Mouse (Mus musculus) frontal cortex, postnatal 10 days (tissue): ENCODE measurements around the gene Olfr670.
"Not testable (repeated sequence)": the region's sequence is repeated elsewhere in the genome, so short reads cannot be mapped to it uniquely, and the experiment has no call there.

Experiments
- DNase-seq, 2 experiments: peaks; one replicate each; pipeline ENCODE4 v3.0.0; 2022; ENCODE audit warnings: low spot score in 2 of 2, mixed read lengths in 1 of 2

The Olfr670 gene

DNA sequence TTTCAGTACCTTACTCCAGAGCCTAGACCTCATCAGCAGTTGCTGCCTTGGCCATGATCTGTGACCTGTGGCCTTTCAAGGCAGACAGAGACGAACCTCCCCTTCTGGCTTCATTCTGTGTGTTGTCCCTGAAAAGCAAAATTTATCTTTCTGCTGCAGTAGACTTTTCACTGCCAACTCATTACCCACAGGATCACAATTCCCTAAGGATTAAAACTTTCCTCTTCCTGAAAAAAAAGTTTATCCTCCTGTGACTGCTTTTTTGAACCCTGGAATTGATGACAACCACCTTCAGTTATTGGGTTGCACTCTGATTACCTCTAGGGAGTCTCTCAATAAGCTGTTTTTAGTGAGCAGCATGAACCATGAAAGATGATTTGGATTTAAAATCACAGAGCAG, at the start of gene Olfr670:
Olfr670 (minus strand) TSS at position 101 of the 400 bp plus-strand sequence.
- DNase-seq, result no peak

DNA sequence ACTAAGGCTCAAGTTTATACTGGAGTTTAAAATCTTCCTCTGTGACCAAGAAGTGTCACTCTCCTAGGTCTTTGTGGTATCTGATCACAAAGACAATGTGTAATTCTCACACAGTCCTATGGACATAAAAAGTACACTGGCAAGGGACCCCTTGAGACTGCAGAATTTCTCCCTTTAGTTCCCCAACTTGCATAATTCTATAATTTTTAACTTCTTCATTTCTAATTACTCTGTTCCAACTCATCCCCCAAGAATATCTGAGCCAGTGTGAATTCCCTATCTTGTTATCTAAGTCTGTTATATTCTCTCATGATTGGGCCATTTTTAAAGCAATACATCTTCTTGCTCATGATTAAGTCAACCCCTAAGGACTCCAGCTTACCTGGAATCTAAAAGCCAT, 39.5 kb upstream of the Olfr670 start, which contains the start of gene Olfr672:
Olfr672 (minus strand) TSS at position 101 of the 400 bp plus-strand sequence.
- DNase-seq, result no peak

DNA sequence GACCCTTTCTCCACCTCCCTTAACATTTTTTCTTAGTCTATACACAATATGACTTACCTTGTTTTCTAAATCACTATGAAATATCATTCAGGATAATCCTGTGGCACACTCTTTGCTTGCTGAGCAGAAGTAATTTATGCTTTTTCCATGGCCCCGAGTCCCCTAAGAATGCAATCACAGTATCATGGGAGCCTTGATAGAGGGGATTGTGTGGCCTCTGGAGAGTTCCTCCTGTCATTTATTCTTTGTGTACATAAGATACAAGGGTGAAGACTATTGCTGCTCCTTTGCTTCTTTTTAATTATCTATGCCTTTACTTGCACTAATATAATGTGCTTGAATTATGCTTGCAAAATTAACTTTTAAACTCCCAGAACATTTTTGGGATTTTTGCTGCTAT, 16.6 kb upstream of the Olfr670 start, which contains the start of gene Olfr671:
Olfr671 (minus strand) TSS at position 101 of the 400 bp plus-strand sequence.
- DNase-seq, result no peak

DNA sequence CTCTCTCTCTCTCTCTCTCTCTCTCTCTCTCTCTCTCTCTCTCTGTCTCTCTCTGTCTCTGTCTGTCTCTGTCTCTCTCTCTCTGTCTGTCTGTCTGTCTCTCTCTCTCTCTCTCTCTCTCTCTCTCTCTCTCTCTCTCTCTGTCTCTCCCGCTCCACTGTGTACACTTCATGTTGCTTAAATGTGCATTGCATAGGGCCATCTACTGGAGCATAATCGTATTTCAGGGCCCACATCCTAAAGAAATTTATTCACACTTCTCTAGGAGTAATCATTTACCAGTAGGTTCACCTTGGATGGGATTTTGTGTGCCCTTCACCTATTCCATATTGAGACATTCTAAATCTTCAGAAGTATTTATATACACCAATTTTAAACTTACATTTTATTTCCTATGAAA, 10.1 kb upstream of the Olfr670 start:
- DNase-seq, result not testable (repeated sequence)

DNA sequence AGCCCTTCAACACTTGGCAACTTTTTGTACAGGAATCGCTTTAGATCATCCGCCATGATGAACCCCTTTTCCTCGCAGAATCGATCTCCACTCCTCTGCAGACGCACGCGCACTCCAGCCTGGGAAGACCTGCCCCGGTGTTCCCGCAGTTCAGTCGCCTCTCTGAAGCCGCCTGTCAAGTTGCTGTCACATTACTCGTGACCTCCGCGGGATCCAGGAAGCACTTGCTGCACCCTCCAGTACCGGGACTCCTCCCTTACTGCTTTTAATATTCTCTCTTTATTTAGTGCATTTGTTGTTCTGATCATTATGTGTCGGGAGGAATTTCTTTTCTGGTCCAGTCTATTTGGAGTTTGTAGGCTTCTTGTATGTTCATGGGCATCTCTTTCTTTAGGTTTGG, 12.2 kb downstream of the Olfr670 start:
- DNase-seq, result not testable (repeated sequence)

DNA sequence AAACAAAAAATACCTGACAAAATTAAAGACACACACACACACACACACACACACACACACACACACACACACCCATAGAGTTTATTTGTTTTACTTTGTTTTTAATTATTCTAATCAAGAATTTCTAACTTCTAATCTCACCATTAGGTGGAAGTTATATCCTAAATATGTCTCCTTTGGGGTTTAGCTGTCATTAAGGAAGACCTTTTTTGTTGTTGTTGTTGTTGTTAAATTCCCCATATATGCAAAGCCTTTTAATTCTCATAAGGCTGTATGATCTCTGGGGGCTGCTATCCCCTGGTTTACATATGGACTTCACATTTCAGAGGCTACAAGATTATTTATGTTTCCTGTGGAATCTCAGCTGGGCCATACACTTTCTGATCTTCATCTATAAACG, 28.5 kb downstream of the Olfr670 start, which contains the start of gene Olfr669:
Olfr669 (plus strand) TSS at position 301 of the 400 bp plus-strand sequence.
- no peak for DNase-seq

DNA sequence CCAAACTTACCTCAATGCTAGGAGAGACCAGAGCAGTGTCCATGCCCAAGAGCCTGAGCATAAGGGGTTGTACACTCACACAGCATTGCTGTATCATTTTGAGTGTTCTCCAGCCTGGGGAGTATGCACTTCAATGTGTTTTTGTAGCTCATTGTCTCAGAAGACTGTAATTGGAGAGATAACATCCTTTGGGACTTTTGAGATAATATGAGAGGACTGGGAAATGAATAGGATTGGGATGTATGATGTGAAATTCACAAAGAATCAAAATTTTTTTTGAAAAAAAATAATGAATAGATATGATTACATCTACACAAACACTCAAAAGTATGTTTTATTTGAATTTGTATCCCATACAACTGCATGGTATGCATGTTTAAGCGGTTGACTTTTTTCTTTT, 34.5 kb downstream of the Olfr670 start, which contains the start of gene Olfr668:
Olfr668 (minus strand) TSS at position 101 of the 400 bp plus-strand sequence.
- no peak for DNase-seq

DNA sequence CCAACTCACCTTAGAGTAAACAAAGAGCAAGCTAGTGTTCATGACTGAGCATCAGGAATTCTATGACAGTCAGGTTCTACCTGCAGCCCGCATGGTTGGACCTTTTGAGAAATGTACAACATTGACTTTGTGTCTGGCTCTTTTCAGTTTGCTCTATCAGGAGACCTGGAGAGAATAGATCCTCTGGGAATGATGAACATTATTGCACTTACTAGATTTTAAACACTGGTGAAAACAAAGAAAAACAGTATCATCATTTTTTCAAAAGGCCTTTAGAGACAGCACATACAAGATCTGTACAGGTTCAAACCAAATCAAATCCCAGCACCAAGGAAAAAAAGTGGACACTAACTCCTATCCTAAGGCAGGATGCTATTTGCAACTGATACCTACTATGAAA, 41.0 kb downstream of the Olfr670 start, which contains the start of gene Olfr667:
Olfr667 (minus strand) TSS at position 101 of the 400 bp plus-strand sequence.
- DNase-seq, result no peak
